Mouse (Mus musculus): ENCODE data around the gene Mlana. TPM values are rescaled to one million over a fixed set of nuclear protein-coding genes. Genes with fewer than 3 reads are reported as not detected.

Mlana gene
- polyA plus RNA-seq, 1 experiment from 2014 or later = not detected

DNA sequence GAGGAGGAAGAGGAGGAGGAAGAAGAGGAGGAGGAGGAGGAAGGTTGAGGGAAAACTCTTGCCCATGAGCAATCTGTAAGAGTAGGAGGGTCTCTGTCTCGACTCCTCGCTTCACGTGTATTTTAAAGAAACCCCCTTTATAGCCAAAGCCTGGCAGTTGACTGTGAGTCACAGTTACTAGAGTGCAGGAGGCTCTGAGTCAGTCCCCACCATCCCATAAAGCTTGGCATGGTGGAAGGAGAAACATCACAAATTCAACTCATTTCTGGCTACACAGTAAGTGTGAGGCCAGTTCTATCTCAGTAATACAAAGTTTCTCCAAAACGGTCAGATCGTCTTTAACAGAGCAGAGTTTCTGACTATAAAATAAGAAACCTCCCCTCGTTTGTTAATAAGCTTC is 27.4 kb upstream of the Mlana start:
- Histone ChIP-seq H3K27ac (ENCODE audit: low read depth, low read length) (no peak overlapping the region), H3K4me2 (ENCODE audit: low read depth, low read length) (no peak overlapping the region), H3K9me3 (ENCODE audit: control insufficient read depth, low read length) (no peaks in the 10 kb centered on the region), H3K4me1 (ENCODE audit: control insufficient read depth, insufficient read depth, low read length) (no peaks in the 10 kb centered on the region), H3K9ac (replicated peaks; ENCODE audit: low read depth, low read length) (no peak overlapping the region), H3K27me3 (ENCODE audit: control insufficient read depth, insufficient read depth, low read length) (no peaks in the 10 kb centered on the region), H3K36me3 (ENCODE audit: control insufficient read depth, insufficient read depth, low read length) (no peaks in the 10 kb centered on the region), H3K4me3 (ENCODE audit: low read depth, low read length) (no peak overlapping the region)
- 78% methylated on average over 6 of the region's 6 CpGs for WGBS
- no peak for ATAC-seq (ENCODE audit: low read depth)

DNA sequence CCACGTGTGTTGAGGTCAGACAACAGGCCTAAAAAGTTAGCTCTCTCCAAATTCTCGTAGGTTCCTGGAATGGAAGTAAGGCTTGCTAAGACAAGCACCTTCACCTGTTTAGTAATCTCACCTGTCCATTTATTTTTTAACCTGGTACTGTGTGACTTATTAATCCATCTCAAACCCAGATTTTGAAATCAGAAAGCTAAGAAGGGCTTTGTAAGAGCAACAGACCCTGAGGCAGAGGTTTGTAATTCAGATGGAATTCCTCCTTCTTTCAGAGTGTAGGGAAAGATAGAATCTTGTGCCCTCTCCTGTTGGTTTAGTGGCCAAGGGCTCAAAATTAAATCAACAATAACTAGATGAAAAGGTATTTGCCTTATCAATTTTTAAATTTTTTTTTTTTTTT is 26.5 kb upstream of the Mlana start:
- no peak overlapping the region for H3K27ac ChIP-seq (ENCODE audit: low read depth, low read length)
- no peaks in the 10 kb centered on the region for H3K9me3 ChIP-seq (ENCODE audit: control insufficient read depth, low read length)
- no peak overlapping the region for H3K9ac ChIP-seq (replicated peaks; ENCODE audit: low read depth, low read length)
- no peaks in the 10 kb centered on the region for H3K27me3 ChIP-seq (ENCODE audit: control insufficient read depth, insufficient read depth, low read length)
- WGBS = 91% methylated on average over 2 of the region's 2 CpGs
- no peaks in the 10 kb centered on the region for H3K4me1 ChIP-seq (ENCODE audit: control insufficient read depth, insufficient read depth, low read length)
- H3K4me2 ChIP-seq (ENCODE audit: low read depth, low read length) = no peak overlapping the region
- ATAC-seq (ENCODE audit: low read depth) = no peak
- H3K36me3 ChIP-seq (ENCODE audit: control insufficient read depth, insufficient read depth, low read length) = no peaks in the 10 kb centered on the region
- H3K4me3 ChIP-seq (ENCODE audit: low read depth, low read length) = no peak overlapping the region

DNA sequence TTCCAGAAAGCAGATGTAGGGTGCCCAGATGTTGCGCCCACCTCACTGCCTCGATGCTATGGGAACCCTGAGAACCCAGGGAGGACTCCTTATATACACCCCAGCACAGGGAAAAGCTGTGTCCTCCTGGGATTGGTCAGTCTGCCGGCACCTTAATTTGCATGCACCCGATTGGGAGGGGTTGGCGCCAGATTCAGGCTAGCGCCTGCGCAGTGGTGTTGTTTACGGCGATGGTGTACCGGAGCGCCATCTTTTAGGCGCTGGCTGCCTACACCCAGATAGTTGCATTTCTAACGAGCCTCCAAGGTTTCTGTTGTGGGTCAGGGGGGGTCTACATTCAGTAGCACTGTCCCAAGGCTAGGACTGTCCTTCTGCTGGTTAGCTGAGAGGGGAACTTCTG is 25.0 kb upstream of the Mlana start:
- Histone ChIP-seq H3K27me3 (ENCODE audit: control insufficient read depth, insufficient read depth, low read length) (no peaks in the 10 kb centered on the region), H3K4me2 (ENCODE audit: low read depth, low read length) (no peak overlapping the region), H3K36me3 (ENCODE audit: control insufficient read depth, insufficient read depth, low read length) (no peaks in the 10 kb centered on the region), H3K9me3 (ENCODE audit: control insufficient read depth, low read length) (no peaks in the 10 kb centered on the region), H3K9ac (replicated peaks; ENCODE audit: low read depth, low read length) (no peak overlapping the region), H3K4me1 (ENCODE audit: control insufficient read depth, insufficient read depth, low read length) (no peaks in the 10 kb centered on the region), H3K4me3 (ENCODE audit: low read depth, low read length) (no peak overlapping the region), H3K27ac (ENCODE audit: low read depth, low read length) (no peak overlapping the region)
- 93% methylated on average over 13 of the region's 13 CpGs for WGBS
- no peak for ATAC-seq (ENCODE audit: low read depth)

DNA sequence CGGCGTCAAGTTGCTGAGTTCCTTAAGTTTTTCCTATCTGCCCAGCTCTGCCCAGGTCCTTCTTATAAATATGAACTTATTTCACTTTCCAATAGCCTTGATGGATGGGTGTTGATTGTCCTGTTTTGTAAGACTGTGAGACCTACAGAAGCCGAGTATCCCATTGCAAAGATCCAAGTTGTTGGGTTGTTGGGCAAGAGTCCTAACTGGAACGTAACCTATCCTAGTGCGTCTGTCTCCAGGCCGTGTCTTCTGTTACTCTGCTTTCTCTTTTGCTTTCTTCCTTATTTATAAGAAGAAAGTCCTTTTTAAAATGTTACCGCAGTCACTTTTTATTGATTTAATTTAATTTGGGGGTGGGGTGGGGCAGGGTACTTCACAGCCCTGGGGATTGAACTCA is 22.7 kb upstream of the Mlana start:
- WGBS = 97% methylated on average over 7 of the region's 7 CpGs
- Histone ChIP-seq H3K9me3 (ENCODE audit: control insufficient read depth, low read length) (no peaks in the 10 kb centered on the region), H3K4me2 (ENCODE audit: low read depth, low read length) (no peak overlapping the region), H3K27ac (ENCODE audit: low read depth, low read length) (no peak overlapping the region), H3K36me3 (ENCODE audit: control insufficient read depth, insufficient read depth, low read length) (no peaks in the 10 kb centered on the region), H3K4me1 (ENCODE audit: control insufficient read depth, insufficient read depth, low read length) (no peaks in the 10 kb centered on the region), H3K4me3 (ENCODE audit: low read depth, low read length) (no peak overlapping the region), H3K9ac (replicated peaks; ENCODE audit: low read depth, low read length) (no peak overlapping the region), H3K27me3 (ENCODE audit: control insufficient read depth, insufficient read depth, low read length) (no peaks in the 10 kb centered on the region)
- no peak for ATAC-seq (ENCODE audit: low read depth)

DNA sequence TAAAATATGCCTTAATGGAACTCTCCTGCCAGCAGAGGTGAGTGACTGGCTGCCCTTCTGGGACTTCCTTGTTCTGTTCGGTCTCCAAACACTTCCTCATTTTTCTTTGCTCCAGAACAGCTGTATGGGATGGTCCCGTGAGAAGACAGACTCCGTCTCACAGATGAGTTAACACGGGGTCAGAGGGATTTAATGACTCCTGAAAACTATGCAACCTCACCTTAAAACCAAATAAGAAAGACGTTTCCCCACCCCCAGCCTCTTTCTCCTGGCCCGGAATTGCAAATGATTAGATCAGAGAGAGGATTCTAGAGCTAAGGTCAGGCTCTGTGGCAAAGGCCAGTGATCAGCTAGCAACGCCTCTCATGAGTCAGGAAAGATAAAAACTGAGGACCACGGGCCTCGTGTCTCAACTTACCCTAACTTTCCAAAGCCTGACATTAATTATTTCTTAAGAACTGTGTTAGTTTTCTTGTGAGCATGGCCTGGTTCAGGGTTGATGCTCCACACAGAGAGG is 22.0 kb upstream of the Mlana start:
- no peak for ATAC-seq (ENCODE audit: low read depth)
- H3K36me3 ChIP-seq (ENCODE audit: control insufficient read depth, insufficient read depth, low read length) = no peaks in the 10 kb centered on the region
- 70% methylated on average over 9 of the region's 9 CpGs for WGBS
- no peaks in the 10 kb centered on the region for H3K27me3 ChIP-seq (ENCODE audit: control insufficient read depth, insufficient read depth, low read length)
- no peak overlapping the region for H3K27ac ChIP-seq (ENCODE audit: low read depth, low read length)
- H3K4me2 ChIP-seq (ENCODE audit: low read depth, low read length) = no peak overlapping the region
- no peak overlapping the region for H3K4me3 ChIP-seq (ENCODE audit: low read depth, low read length)
- H3K9ac ChIP-seq (replicated peaks; ENCODE audit: low read depth, low read length) = no peak overlapping the region
- H3K9me3 ChIP-seq (ENCODE audit: control insufficient read depth, low read length) = no peaks in the 10 kb centered on the region
- no peaks in the 10 kb centered on the region for H3K4me1 ChIP-seq (ENCODE audit: control insufficient read depth, insufficient read depth, low read length)

DNA sequence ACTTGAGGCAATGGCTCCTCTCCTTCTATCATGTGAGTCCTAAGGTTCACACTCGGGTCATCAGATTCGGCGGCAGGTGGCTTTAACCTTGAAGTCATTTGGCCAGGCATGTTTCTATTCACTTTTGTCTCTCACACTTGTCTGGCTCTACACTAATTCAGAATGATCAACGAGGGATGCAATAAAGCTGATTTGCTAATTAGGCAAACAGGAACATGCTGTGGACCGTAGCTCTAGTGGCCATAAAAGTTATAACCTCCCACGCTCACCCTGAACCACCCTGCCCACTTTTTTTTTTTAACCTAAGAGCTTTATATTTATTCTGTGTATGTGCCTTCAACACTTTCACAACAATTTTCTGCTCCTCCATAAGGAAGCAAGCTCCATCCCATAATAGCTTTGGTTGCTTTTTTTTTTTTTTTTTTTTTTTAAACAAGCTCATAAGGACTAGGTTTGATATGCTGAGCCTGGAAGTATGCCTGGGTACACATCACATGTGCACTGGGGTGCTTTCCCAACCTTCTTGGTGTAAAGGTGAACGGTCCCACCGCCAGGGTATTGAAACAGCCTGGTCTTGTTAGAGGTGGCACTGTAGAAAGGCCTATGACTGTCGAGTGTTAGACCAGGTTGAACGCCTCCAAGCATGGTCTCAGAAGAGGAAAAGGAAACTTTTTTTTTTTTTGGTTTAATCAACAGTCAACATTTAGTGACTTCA is 21.0 kb upstream of the Mlana start:
- H3K9ac ChIP-seq (replicated peaks; ENCODE audit: low read depth, low read length) = no peak overlapping the region
- H3K4me3 ChIP-seq (ENCODE audit: low read depth, low read length) = no peak overlapping the region
- H3K9me3 ChIP-seq (ENCODE audit: control insufficient read depth, low read length) = no peaks in the 10 kb centered on the region
- no peaks in the 10 kb centered on the region for H3K4me1 ChIP-seq (ENCODE audit: control insufficient read depth, insufficient read depth, low read length)
- 57% methylated on average over 10 of the region's 10 CpGs for WGBS
- H3K27ac ChIP-seq (ENCODE audit: low read depth, low read length) = no peak overlapping the region
- no peak overlapping the region for H3K4me2 ChIP-seq (ENCODE audit: low read depth, low read length)
- ATAC-seq (ENCODE audit: low read depth) = no peak
- H3K27me3 ChIP-seq (ENCODE audit: control insufficient read depth, insufficient read depth, low read length) = no peaks in the 10 kb centered on the region
- no peaks in the 10 kb centered on the region for H3K36me3 ChIP-seq (ENCODE audit: control insufficient read depth, insufficient read depth, low read length)

DNA sequence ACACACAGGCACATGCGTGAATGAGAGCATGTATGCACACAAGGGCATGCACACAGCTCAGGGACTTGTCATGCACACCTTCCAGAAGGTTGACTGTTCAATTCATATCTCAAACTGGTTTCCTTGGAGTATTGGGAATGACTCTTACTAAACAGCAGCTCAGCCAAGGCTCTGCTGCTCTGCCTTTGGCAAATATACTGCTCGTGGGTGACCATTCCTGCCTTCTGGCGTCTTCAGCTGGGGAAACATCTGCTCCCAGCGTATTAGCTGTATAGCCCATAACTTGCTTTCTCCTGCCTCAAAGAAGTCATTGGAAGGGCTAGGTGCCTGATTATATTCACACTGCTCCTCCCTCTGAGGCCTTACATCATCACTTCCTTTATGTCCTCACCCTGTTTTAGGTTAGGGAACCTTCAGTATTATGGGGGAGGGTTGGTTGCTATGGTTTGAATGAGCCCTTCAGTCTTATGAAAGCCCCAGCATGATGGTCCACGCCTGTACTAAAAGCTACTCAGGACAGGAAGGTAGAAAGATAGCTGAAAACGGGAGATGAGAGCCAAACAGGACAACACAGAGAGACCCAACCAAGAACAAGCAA is 19.3 kb upstream of the Mlana start:
- Histone ChIP-seq H3K9ac (replicated peaks; ENCODE audit: low read depth, low read length) (no peak overlapping the region), H3K9me3 (ENCODE audit: control insufficient read depth, low read length) (no peaks in the 10 kb centered on the region), H3K4me3 (ENCODE audit: low read depth, low read length) (no peak overlapping the region), H3K4me2 (ENCODE audit: low read depth, low read length) (no peak overlapping the region), H3K27me3 (ENCODE audit: control insufficient read depth, insufficient read depth, low read length) (no peaks in the 10 kb centered on the region), H3K36me3 (ENCODE audit: control insufficient read depth, insufficient read depth, low read length) (no peaks in the 10 kb centered on the region), H3K27ac (ENCODE audit: low read depth, low read length) (no peak overlapping the region), H3K4me1 (ENCODE audit: control insufficient read depth, insufficient read depth, low read length) (no peaks in the 10 kb centered on the region)
- 81% methylated on average over 6 of the region's 6 CpGs for WGBS
- no peak for ATAC-seq (ENCODE audit: low read depth)

DNA sequence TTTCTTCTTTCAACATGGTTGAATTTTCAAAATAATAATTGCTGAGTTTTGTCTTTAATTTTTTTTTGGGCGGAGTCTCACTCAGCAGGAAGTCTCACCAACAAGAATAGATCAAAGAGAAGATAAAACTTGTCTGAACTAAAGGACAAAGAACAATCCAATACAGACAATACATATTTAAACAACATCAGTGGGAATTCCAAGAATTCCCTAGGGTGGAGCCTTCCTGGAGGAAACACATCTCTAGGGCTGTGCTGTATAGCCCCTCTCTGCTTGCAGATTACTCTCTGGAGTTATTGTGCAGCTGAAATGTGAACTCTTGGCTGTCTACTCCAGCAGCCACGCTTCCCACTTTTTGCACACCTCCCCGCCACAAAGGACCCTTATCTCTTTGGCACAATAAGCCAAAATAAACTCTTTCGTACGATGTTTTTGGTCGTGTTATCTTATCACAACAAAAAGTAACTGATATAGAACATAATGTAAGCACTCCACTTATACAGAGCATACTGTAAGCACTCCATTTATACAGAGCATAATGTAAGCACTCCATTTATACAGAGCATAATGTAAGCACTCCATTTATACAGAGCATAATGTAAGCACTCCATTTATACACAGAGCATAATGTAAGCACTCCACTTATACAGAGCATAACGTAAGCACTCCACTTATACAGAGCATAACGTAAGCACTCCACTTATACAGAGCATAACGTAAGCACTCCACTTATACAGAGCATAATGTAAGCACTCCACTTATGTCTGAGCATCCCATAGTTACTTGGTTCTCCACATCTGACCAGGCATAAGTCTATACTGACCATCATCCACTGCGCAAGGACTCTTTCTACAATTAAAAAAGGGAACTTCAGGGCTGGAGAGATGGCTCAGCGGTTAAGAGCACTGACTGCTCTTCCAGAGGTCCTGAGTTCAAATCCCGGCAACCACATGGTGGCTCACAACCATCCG is 17.2 kb upstream of the Mlana start:
- Histone ChIP-seq H3K9me3 (ENCODE audit: control insufficient read depth, low read length) (no peaks in the 10 kb centered on the region), H3K27me3 (ENCODE audit: control insufficient read depth, insufficient read depth, low read length) (no peaks in the 10 kb centered on the region), H3K36me3 (ENCODE audit: control insufficient read depth, insufficient read depth, low read length) (no peaks in the 10 kb centered on the region), H3K4me2 (ENCODE audit: low read depth, low read length) (no peak overlapping the region), H3K4me3 (ENCODE audit: low read depth, low read length) (no peak overlapping the region), H3K4me1 (ENCODE audit: control insufficient read depth, insufficient read depth, low read length) (no peaks in the 10 kb centered on the region), H3K9ac (replicated peaks; ENCODE audit: low read depth, low read length) (no peak overlapping the region), H3K27ac (ENCODE audit: low read depth, low read length) (no peak overlapping the region)
- ATAC-seq (ENCODE audit: low read depth) = no peak
- 93% methylated on average over 13 of the region's 13 CpGs for WGBS

Measured in neural tube, embryonic 14.5 days (tissue).